Mouse (Mus musculus): ENCODE data around the gene Zfhx2. TPM values are rescaled to one million over a fixed set of nuclear protein-coding genes. Genes with fewer than 3 reads are reported as not detected.

Zfhx2 gene
- polyA plus RNA-seq, 1 experiment from 2014 or later, result 26.2 TPM

DNA sequence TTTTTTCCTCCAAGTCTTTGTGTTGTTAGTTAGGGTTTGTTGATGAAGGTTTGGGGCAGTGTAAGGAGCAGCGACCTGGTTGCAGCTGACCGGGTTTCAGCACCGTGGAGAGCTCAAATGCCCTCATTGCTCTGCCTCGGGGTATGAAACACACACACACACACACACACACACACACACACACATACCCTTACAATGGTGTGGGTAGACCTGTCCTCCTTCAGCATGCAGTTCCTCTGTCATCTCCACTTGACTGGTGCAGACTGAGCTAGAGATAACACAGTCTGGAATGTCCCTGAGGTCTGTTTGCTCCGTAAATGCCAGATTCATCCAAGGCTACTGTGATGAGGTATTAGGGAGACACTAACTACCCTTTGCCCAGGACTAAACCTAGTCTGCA, 64.9 kb downstream of the Zfhx2 start:
- peak overlapping the region; percentile 90 for H3K27ac ChIP-seq (replicated peaks)
- peak; percentile 21; the same call in 1 of the 2 replicates for ATAC-seq (ENCODE audit: low FRiP score, low read depth)
- peaks cover 33% of the 10 kb centered on the region for H3K36me3 ChIP-seq
- peaks cover 26% of the 10 kb centered on the region for H3K27me3 ChIP-seq
- WGBS, result 12% methylated on average over 5 of the region's 5 CpGs
- no peak overlapping the region for H3K4me3 ChIP-seq
- H3K4me1 ChIP-seq, result peaks cover 35% of the 10 kb centered on the region
- 0 out of 2 replicates have a peak overlapping the region, but pooled peaks have one; percentile 11 for H3K9ac ChIP-seq (replicated peaks)
- H3K9me3 ChIP-seq, result no peaks in the 10 kb centered on the region
- peak overlapping the region; percentile 38 for H3K4me2 ChIP-seq (replicated peaks)

DNA sequence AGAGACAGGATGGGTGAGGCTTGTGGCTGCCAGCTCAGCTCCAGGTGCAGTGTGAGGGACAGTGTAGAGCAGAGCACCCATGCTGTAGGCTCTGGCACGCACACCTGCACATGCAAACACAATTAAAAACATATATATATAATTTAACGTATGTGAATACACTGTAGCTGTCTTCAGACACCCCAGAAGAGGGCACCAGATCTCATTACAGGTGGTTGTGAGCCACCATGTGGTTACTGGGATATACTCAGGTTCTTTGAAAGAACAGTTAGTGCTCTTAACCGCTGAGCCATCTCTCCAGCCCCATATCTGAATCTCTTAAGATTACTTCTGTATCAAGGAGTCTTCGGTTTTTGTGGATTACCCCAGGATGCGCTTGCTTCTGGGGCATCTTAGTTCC, 66.6 kb downstream of the Zfhx2 start:
- H3K27ac ChIP-seq (replicated peaks), result no peak overlapping the region
- no peak overlapping the region for H3K4me2 ChIP-seq (replicated peaks)
- no peak overlapping the region for H3K9ac ChIP-seq (replicated peaks)
- no peak overlapping the region for H3K4me3 ChIP-seq
- H3K9me3 ChIP-seq, result no peaks in the 10 kb centered on the region
- H3K4me1 ChIP-seq, result peaks cover 32% of the 10 kb centered on the region
- peaks cover 20% of the 10 kb centered on the region for H3K27me3 ChIP-seq
- ATAC-seq (ENCODE audit: low FRiP score, low read depth), result no peak
- peaks cover 44% of the 10 kb centered on the region for H3K36me3 ChIP-seq
- WGBS, result 81% methylated on average over 5 of the region's 5 CpGs

DNA sequence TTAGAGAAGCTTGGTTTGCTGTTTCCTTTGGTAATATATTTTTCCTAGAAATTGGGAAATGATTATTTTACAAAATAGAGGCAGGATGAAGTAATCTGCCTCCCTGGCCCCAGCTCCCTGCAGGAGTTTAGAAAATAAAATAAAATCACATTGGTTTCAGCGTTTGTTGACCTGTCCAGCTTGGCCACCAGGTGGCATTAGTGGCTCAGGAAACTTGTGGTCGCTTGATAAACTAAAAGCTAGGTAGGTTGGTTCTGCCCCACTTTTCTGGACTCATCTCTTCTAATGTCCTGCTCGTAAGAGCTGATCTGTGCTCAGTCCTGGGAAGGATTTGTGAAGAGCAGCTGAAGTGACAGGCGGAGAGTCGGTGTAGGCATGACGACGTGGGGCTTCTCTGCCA, 67.9 kb downstream of the Zfhx2 start:
- Histone ChIP-seq H3K27ac (replicated peaks) (no peak overlapping the region), H3K27me3 (peaks cover 16% of the 10 kb centered on the region), H3K9me3 (no peaks in the 10 kb centered on the region), H3K4me1 (peaks cover 24% of the 10 kb centered on the region), H3K4me3 (no peak overlapping the region), H3K9ac (replicated peaks) (no peak overlapping the region), H3K4me2 (replicated peaks) (no peak overlapping the region), H3K36me3 (peaks cover 44% of the 10 kb centered on the region)
- no peak for ATAC-seq (ENCODE audit: low FRiP score, low read depth)
- 62% methylated on average over 7 of the region's 7 CpGs for WGBS

GRCm38 (mm10) chr14:55023011-55023410, 69.1 kb downstream of the Zfhx2 start:
- Histone ChIP-seq H3K4me3 (no peak overlapping the region), H3K9me3 (no peaks in the 10 kb centered on the region), H3K27ac (replicated peaks) (no peak overlapping the region), H3K4me2 (replicated peaks) (no peak overlapping the region), H3K27me3 (peaks cover 16% of the 10 kb centered on the region), H3K36me3 (peaks cover 47% of the 10 kb centered on the region), H3K4me1 (peaks cover 11% of the 10 kb centered on the region), H3K9ac (replicated peaks) (no peak overlapping the region)
- ATAC-seq (ENCODE audit: low FRiP score, low read depth), result no peak
- 92% methylated on average over 15 of the region's 15 CpGs for WGBS

GRCm38 (mm10) chr14:55020394-55020793, 71.7 kb downstream of the Zfhx2 start:
- peaks cover 13% of the 10 kb centered on the region for H3K4me1 ChIP-seq
- no peaks in the 10 kb centered on the region for H3K9me3 ChIP-seq
- H3K4me2 ChIP-seq (replicated peaks), result no peak overlapping the region
- 37% methylated on average over 9 of the region's 9 CpGs for WGBS
- no peak overlapping the region for H3K4me3 ChIP-seq
- H3K27ac ChIP-seq (replicated peaks), result no peak overlapping the region
- peak; percentile 25; the same call in 1 of the 2 replicates for ATAC-seq (ENCODE audit: low FRiP score, low read depth)
- peaks cover 49% of the 10 kb centered on the region for H3K36me3 ChIP-seq
- peaks cover 5% of the 10 kb centered on the region for H3K27me3 ChIP-seq
- no peak overlapping the region for H3K9ac ChIP-seq (replicated peaks)

- no peak overlapping the region for H3K9ac ChIP-seq (replicated peaks)
- peaks cover 13% of the 10 kb centered on the region for H3K4me1 ChIP-seq
- no peak overlapping the region for H3K4me2 ChIP-seq (replicated peaks)
- no peak for ATAC-seq (ENCODE audit: low FRiP score, low read depth)
- WGBS, result 95% methylated on average over 16 of the region's 16 CpGs
- H3K4me3 ChIP-seq, result no peak overlapping the region
- peaks cover 19% of the 10 kb centered on the region for H3K36me3 ChIP-seq
- H3K9me3 ChIP-seq, result no peaks in the 10 kb centered on the region
- no peak overlapping the region for H3K27ac ChIP-seq (replicated peaks)
- H3K27me3 ChIP-seq, result no peaks in the 10 kb centered on the region
Observed at GRCm38 (mm10) chr14:55016876-55017275, 75.2 kb downstream of the Zfhx2 start.

GRCm38 (mm10) chr14:55015767-55016111, 76.4 kb downstream of the Zfhx2 start:
- peak overlapping the region; percentile 58; the same call in 1 of the 2 replicates for H3K27ac ChIP-seq (replicated peaks)
- no peaks in the 10 kb centered on the region for H3K27me3 ChIP-seq
- H3K4me2 ChIP-seq (replicated peaks), result peak overlapping the region; percentile 91
- peak overlapping the region; percentile 76 for H3K4me3 ChIP-seq
- under 1% methylated on average over 17 of the region's 17 CpGs for WGBS
- ATAC-seq (ENCODE audit: low FRiP score, low read depth), result no peak
- H3K9me3 ChIP-seq, result no peaks in the 10 kb centered on the region
- H3K9ac ChIP-seq (replicated peaks), result peak overlapping the region; percentile 77
- peaks cover 13% of the 10 kb centered on the region for H3K4me1 ChIP-seq
- H3K36me3 ChIP-seq, result peaks cover 12% of the 10 kb centered on the region; the same call in 1 of the 2 replicates

GRCm38 (mm10) chr14:55014991-55015766, 76.9 kb downstream of the Zfhx2 start, which contains the start of gene Ngdn:
Gene Ngdn, plus strand, starts transcription at chr14:55015454.
- Histone ChIP-seq H3K9ac (replicated peaks) (peak within 1 kb of the TSS; percentile 77), H3K36me3 (peaks cover 12% of the 10 kb centered on the region; the same call in 1 of the 2 replicates), H3K9me3 (no peaks in the 10 kb centered on the region), H3K4me2 (replicated peaks) (peak within 1 kb of the TSS; percentile 91), H3K27ac (replicated peaks) (peak within 1 kb of the TSS; percentile 88), H3K27me3 (no peaks in the 10 kb centered on the region), H3K4me3 (peak within 1 kb of the TSS; percentile 76), H3K4me1 (peaks cover 13% of the 10 kb centered on the region)
- 0% methylated on average over 36 of the region's 36 CpGs for WGBS
- peak; percentile 96 for ATAC-seq (ENCODE audit: low FRiP score, low read depth)

- peak overlapping the region; percentile 76 for H3K4me3 ChIP-seq
- 1% methylated on average over 27 of the region's 27 CpGs for WGBS
- H3K27ac ChIP-seq (replicated peaks), result peak overlapping the region; percentile 88
- H3K36me3 ChIP-seq, result peaks cover 12% of the 10 kb centered on the region; the same call in 1 of the 2 replicates
- no peaks in the 10 kb centered on the region for H3K27me3 ChIP-seq
- peaks cover 10% of the 10 kb centered on the region; the same call in 1 of the 2 replicates for H3K4me1 ChIP-seq
- no peaks in the 10 kb centered on the region for H3K9me3 ChIP-seq
- ATAC-seq (ENCODE audit: low FRiP score, low read depth), result peak; percentile 54
- H3K9ac ChIP-seq (replicated peaks), result peak overlapping the region; percentile 68
- H3K4me2 ChIP-seq (replicated peaks), result peak overlapping the region; percentile 69
Observed at GRCm38 (mm10) chr14:55014591-55014990, 77.5 kb downstream of the Zfhx2 start.

DNA sequence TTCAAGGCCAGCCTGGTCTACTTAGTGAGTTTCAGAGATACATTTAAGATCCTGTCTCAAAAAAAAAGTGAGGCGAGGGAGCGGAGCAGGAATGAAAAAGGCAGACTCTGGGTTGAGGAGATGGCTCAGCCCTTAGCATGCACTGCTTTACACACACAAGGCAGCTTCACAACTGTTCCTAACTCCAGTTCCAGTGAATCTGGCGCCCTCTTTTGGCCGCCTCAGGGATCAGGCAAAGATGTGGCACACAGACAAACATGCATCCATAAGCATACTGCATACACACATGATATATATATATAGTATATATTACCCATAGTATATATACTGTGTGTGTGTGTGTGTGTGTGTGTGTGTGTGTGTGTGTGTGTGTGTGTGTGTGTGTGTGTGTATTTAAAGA, 81.0 kb downstream of the Zfhx2 start:
- Histone ChIP-seq H3K4me2 (replicated peaks) (no peak overlapping the region), H3K9ac (replicated peaks) (no peak overlapping the region), H3K4me3 (no peak overlapping the region), H3K27me3 (no peaks in the 10 kb centered on the region), H3K27ac (replicated peaks) (no peak overlapping the region), H3K36me3 (no peaks in the 10 kb centered on the region), H3K9me3 (no peaks in the 10 kb centered on the region), H3K4me1 (0 out of 2 replicates have a peak, but pooled peaks cover 3% of the 10 kb centered on the region)
- ATAC-seq (ENCODE audit: low FRiP score, low read depth), result no peak
- WGBS, result 59% methylated on average over 4 of the region's 4 CpGs

All from midbrain, embryonic 12.5 days (tissue).